Mouse (Mus musculus) MEL (cell line): Measurements from ENCODE around the gene Pdzd2.

Experiments used
- CHD2 ChIP-seq: IDR thresholded peaks from 2 replicates; pipeline ENCODE4 v1.6.1; 2011; ENCODE audit warnings: low read length, improper control_type of control experiment
- CTCF ChIP-seq, 3 experiments: IDR thresholded peaks in 2 of 3; conservative IDR thresholded peaks in 1 of 3; 2 replicates each; pipeline ENCODE4 v1.5.1; 2011 to 2012; ENCODE audit warnings: low read length in 3 of 3, low read depth in 2 of 3, mild to moderate bottlenecking in 2 of 3, improper control_type of control experiment in 1 of 3, inconsistent platforms in 1 of 3, mixed read lengths in 1 of 3, moderate library complexity in 1 of 3; ENCODE audit not compliant: control insufficient read depth in 1 of 3, insufficient read depth in 1 of 3, poor library complexity in 1 of 3, severe bottlenecking in 1 of 3
- EP300 ChIP-seq, 2 experiments: IDR thresholded peaks; 2 replicates each; pipeline ENCODE4 v1.6.1; 2011; ENCODE audit warnings: improper control_type of control experiment in 2 of 2, low read length in 2 of 2, low read depth in 1 of 2, mild to moderate bottlenecking in 1 of 2
- MAX ChIP-seq: IDR thresholded peaks from 2 replicates; pipeline ENCODE4 v1.6.1; 2011; ENCODE audit warnings: low read length, improper control_type of control experiment

GRCm38 (mm10) chr15:12717410-12717809 is 22.3 kb downstream of the Pdzd2 start:
- TF ChIP-seq MAX, result no peak
- TF ChIP-seq EP300 (IDR thresholded peaks at IDR 0.05; ENCODE audit: low read depth in 1 of 2, low read length in 2 of 2), result no peak
- no peak for TF ChIP-seq CTCF (IDR thresholded peaks at IDR 0.05 in 2 of 3, conservative IDR thresholded peaks at IDR 0.05 in 1 of 3; ENCODE audit: control insufficient read depth in 1 of 3, insufficient read depth in 1 of 3, low read depth in 2 of 3, low read length in 3 of 3, poor library complexity in 1 of 3, severe bottlenecking in 1 of 3)
- TF ChIP-seq CHD2, result no peak
